Mouse (Mus musculus): ENCODE measurements at regions not wholly inside any gene's neighbourhood (a gene's known extent, or its start where the extent isn't known, plus 50 kb on each side); places are given as distances from the start of the nearest gene placed in this dataset.
A peak's percentile ranks its signal among the peaks of the same experiment; 100 is the strongest.

GRCm38 (mm10) chr7:133521936-133522335, 80.0 kb downstream of the Tex36 start:
- DNase-seq, result no peak

GRCm38 (mm10) chr7:133518926-133519325, 83.0 kb downstream of the Tex36 start:
- no peak for DNase-seq

- no peak for DNase-seq
These were observed 84.4 kb downstream of the Tex36 start for GRCm38 (mm10) chr7:133517576-133517975.

GRCm38 (mm10) chr7:133510926-133511325, 91.0 kb downstream of the Tex36 start:
- peak in 1 of 2 experiments; percentile 8 for DNase-seq

- DNase-seq, result no peak
These were observed 92.5 kb downstream of the Tex36 start for GRCm38 (mm10) chr7:133509486-133509885.

GRCm38 (mm10) chr7:133508370-133509012, 93.5 kb downstream of the Tex36 start:
- DNase-seq, result no peak

- no peak for DNase-seq
These were observed 96.3 kb downstream of the Tex36 start for GRCm38 (mm10) chr7:133505628-133506027.

GRCm38 (mm10) chr7:133503946-133504345, 98.0 kb downstream of the Tex36 start:
- no peak for DNase-seq

GRCm38 (mm10) chr7:133502731-133503130, 99.2 kb downstream of the Tex36 start:
- DNase-seq, result no peak

GRCm38 (mm10) chr7:133497551-133497950, 104.4 kb downstream of the Tex36 start:
- no peak for DNase-seq

- no peak for DNase-seq
These were observed 106.9 kb downstream of the Tex36 start for GRCm38 (mm10) chr7:133494982-133495550.

- DNase-seq, result no peak
These were observed 107.5 kb downstream of the Tex36 start for GRCm38 (mm10) chr7:133494256-133494981.

GRCm38 (mm10) chr7:133492626-133493025, 109.3 kb downstream of the Tex36 start:
- no peak for DNase-seq

- DNase-seq, result peak; percentile 28 to 70
These were observed 113.9 kb downstream of the Tex36 start for GRCm38 (mm10) chr7:133487887-133488630.

- DNase-seq, result no peak
These were observed 117.5 kb downstream of the Tex36 start for GRCm38 (mm10) chr7:133484430-133484841.

- DNase-seq, result no peak
These were observed 120.4 kb downstream of the Tex36 start for GRCm38 (mm10) chr7:133481529-133481928.

GRCm38 (mm10) chr7:133479679-133480078, 122.3 kb downstream of the Tex36 start:
- DNase-seq, result no peak

GRCm38 (mm10) chr7:133477933-133478332, 124.0 kb downstream of the Tex36 start:
- no peak for DNase-seq

GRCm38 (mm10) chr7:133477221-133477620, 124.7 kb downstream of the Tex36 start:
- no peak for DNase-seq

GRCm38 (mm10) chr7:133471706-133472105, 130.3 kb downstream of the Tex36 start:
- no peak for DNase-seq

GRCm38 (mm10) chr7:133470620-133470958, 131.4 kb downstream of the Tex36 start:
- no peak for DNase-seq

GRCm38 (mm10) chr7:133469952-133470619, 131.9 kb downstream of the Tex36 start:
- DNase-seq, result no peak

- no peak for DNase-seq
These were observed 132.9 kb downstream of the Tex36 start for GRCm38 (mm10) chr7:133469106-133469505.

All from lung, postnatal 4 days (tissue).